Mouse (Mus musculus) midbrain, embryonic 10.5 days (tissue): Measurements from ENCODE around the gene Krt80. TPM values are rescaled to one million over a fixed set of nuclear protein-coding genes. Genes with fewer than 3 reads are reported as not detected.
"Not testable (repeated sequence)": the region's sequence is repeated elsewhere in the genome, so short reads cannot be mapped to it uniquely, and the experiment has no call there.

Source experiments
- DNase-seq: peaks from one replicate; pipeline ENCODE4 v3.0.0-alpha.2; 2017; ENCODE audit warnings: low spot score
- H3K27ac ChIP-seq: fragments of 300-500 bp; sonication (generic); replicated peaks from 2 replicates; pipeline ENCODE4 v1.5.1; 2016; ENCODE audit warnings: mild to moderate bottlenecking
- H3K27me3 ChIP-seq: fragments of 300-500 bp; sonication (generic); 2 replicates; pipeline ENCODE4 v1.6.1; 2016; ENCODE audit warnings: low read depth, mild to moderate bottlenecking; ENCODE audit not compliant: poor library complexity, severe bottlenecking
- H3K36me3 ChIP-seq: fragments of 300-500 bp; sonication (generic); 2 replicates; pipeline ENCODE4 v1.6.1; 2016; ENCODE audit warnings: mild to moderate bottlenecking, moderate library complexity
- H3K4me1 ChIP-seq: fragments of 300-500 bp; sonication (generic); 2 replicates; pipeline ENCODE4 v1.6.1; 2016
- H3K4me3 ChIP-seq: fragments of 300-500 bp; sonication (generic); 2 replicates; pipeline ENCODE4 v1.5.1; 2016; ENCODE audit warnings: mild to moderate bottlenecking, moderate library complexity
- H3K9me3 ChIP-seq: fragments of 300-500 bp; sonication (generic); replicated peaks from 2 replicates; pipeline ENCODE4 v1.6.1; 2016; ENCODE audit warnings: mild to moderate bottlenecking
- WGBS: fragments of 180-500 bp; shearing (Covaris S2); methylation state at CpG from one replicate; pipeline ENCODE4 v1.1.7; 2016; 5-methylcytosine and 5-hydroxymethylcytosine counted together
- polyA plus RNA-seq: library from polyadenylated mRNA; unstranded; fragments of >200 nt; fragmentation: Nextera tagmentation; extraction: Ambion mirVana; gene quantifications from 2 replicates; pipeline ENCODE4 v1.2.1, GENCODE M21; 2016

Gene Krt80
- polyA plus RNA-seq, 1 experiment from 2014 or later: 0.06 TPM

GRCm38 (mm10) chr15:101331090-101331489, 38.9 kb downstream of the Krt80 start:
- Histone ChIP-seq H3K36me3 (no peaks in the 10 kb centered on the region), H3K4me1 (peaks cover 9% of the 10 kb centered on the region), H3K4me3 (no peak overlapping the region), H3K27me3 (no peaks in the 10 kb centered on the region), H3K27ac (no peak overlapping the region), H3K9me3 (no peaks in the 10 kb centered on the region)
- no peak for DNase-seq
- 88% methylated on average over 4 of the region's 4 CpGs for WGBS

- H3K27me3 ChIP-seq: no peaks in the 10 kb centered on the region
- H3K4me1 ChIP-seq: peaks cover 10% of the 10 kb centered on the region
- DNase-seq: no peak
- no peaks in the 10 kb centered on the region for H3K36me3 ChIP-seq
- H3K4me3 ChIP-seq: no peak overlapping the region
- H3K9me3 ChIP-seq: no peaks in the 10 kb centered on the region
- H3K27ac ChIP-seq: no peak overlapping the region
- WGBS: 61% methylated on average over 3 of the region's 3 CpGs
Measured at GRCm38 (mm10) chr15:101329564-101329892, 40.4 kb downstream of the Krt80 start.

GRCm38 (mm10) chr15:101328876-101329563, 40.9 kb downstream of the Krt80 start:
- no peaks in the 10 kb centered on the region for H3K9me3 ChIP-seq
- H3K4me1 ChIP-seq: peaks cover 10% of the 10 kb centered on the region
- DNase-seq: no peak
- H3K36me3 ChIP-seq: no peaks in the 10 kb centered on the region
- no peaks in the 10 kb centered on the region for H3K27me3 ChIP-seq
- WGBS: 62% methylated on average over 3 of the region's 3 CpGs
- no peak overlapping the region for H3K27ac ChIP-seq
- H3K4me3 ChIP-seq: no peak overlapping the region

GRCm38 (mm10) chr15:101327282-101327681, 42.7 kb downstream of the Krt80 start:
- no peaks in the 10 kb centered on the region for H3K9me3 ChIP-seq
- H3K36me3 ChIP-seq: no peaks in the 10 kb centered on the region
- 6% methylated on average over 6 of the region's 6 CpGs for WGBS
- H3K4me1 ChIP-seq: peaks cover 10% of the 10 kb centered on the region
- peak; percentile 80 for DNase-seq
- no peaks in the 10 kb centered on the region for H3K27me3 ChIP-seq
- no peak overlapping the region for H3K27ac ChIP-seq
- no peak overlapping the region for H3K4me3 ChIP-seq

GRCm38 (mm10) chr15:101325991-101326534, 43.9 kb downstream of the Krt80 start:
- no peaks in the 10 kb centered on the region for H3K27me3 ChIP-seq
- H3K36me3 ChIP-seq: no peaks in the 10 kb centered on the region

GRCm38 (mm10) chr15:101324409-101324808, 45.6 kb downstream of the Krt80 start:
- H3K27ac ChIP-seq, H3K9me3 ChIP-seq, H3K4me1 ChIP-seq, H3K27me3 ChIP-seq, H3K4me3 ChIP-seq, H3K36me3 ChIP-seq, DNase-seq: not testable (repeated sequence)

More at GRCm38 (mm10) chr15:101325991-101326534, 43.9 kb downstream of the Krt80 start:
- Histone ChIP-seq H3K4me3 (no peak overlapping the region), H3K4me1 (peaks cover 10% of the 10 kb centered on the region), H3K9me3 (no peaks in the 10 kb centered on the region), H3K27ac (no peak overlapping the region)
- DNase-seq: no peak
- 39% methylated on average over 10 of the region's 10 CpGs for WGBS

GRCm38 (mm10) chr15:101323511-101323910, 46.5 kb downstream of the Krt80 start:
- no peaks in the 10 kb centered on the region for H3K27me3 ChIP-seq
- H3K36me3 ChIP-seq: no peaks in the 10 kb centered on the region
- 95% methylated on average over 5 of the region's 5 CpGs for WGBS
- no peak overlapping the region for H3K4me3 ChIP-seq
- no peak overlapping the region for H3K27ac ChIP-seq
- H3K4me1 ChIP-seq: peaks cover 6% of the 10 kb centered on the region; the same call in 1 of the 2 replicates
- DNase-seq: no peak
- no peaks in the 10 kb centered on the region for H3K9me3 ChIP-seq

- H3K9me3 ChIP-seq: no peaks in the 10 kb centered on the region
- DNase-seq: no peak
- WGBS: 93% methylated on average over 7 of the region's 7 CpGs
- no peak overlapping the region for H3K27ac ChIP-seq
- H3K36me3 ChIP-seq: no peaks in the 10 kb centered on the region
- no peak overlapping the region for H3K4me3 ChIP-seq
- H3K27me3 ChIP-seq: no peaks in the 10 kb centered on the region
- H3K4me1 ChIP-seq: peaks cover 6% of the 10 kb centered on the region; the same call in 1 of the 2 replicates
Measured at GRCm38 (mm10) chr15:101322640-101323039, 47.3 kb downstream of the Krt80 start.

- WGBS: 89% methylated on average over 5 of the region's 5 CpGs
- H3K4me1 ChIP-seq: peaks cover 6% of the 10 kb centered on the region; the same call in 1 of the 2 replicates
- H3K27me3 ChIP-seq: 0 out of 2 replicates have a peak, but pooled peaks cover 5% of the 10 kb centered on the region
- DNase-seq: no peak
- H3K36me3 ChIP-seq: no peaks in the 10 kb centered on the region
- no peak overlapping the region for H3K27ac ChIP-seq
- no peaks in the 10 kb centered on the region for H3K9me3 ChIP-seq
- no peak overlapping the region for H3K4me3 ChIP-seq
Measured at GRCm38 (mm10) chr15:101322106-101322505, 47.9 kb downstream of the Krt80 start.

GRCm38 (mm10) chr15:101321126-101321525, 48.8 kb downstream of the Krt80 start:
- WGBS: 71% methylated on average over 5 of the region's 5 CpGs

GRCm38 (mm10) chr15:101320618-101321041, 49.3 kb downstream of the Krt80 start:
- 70% methylated on average over 6 of the region's 6 CpGs for WGBS

More at GRCm38 (mm10) chr15:101321126-101321525, 48.8 kb downstream of the Krt80 start:
- no peak for DNase-seq
- Histone ChIP-seq H3K4me1 (peaks cover 10% of the 10 kb centered on the region), H3K9me3 (no peaks in the 10 kb centered on the region), H3K27me3 (0 out of 2 replicates have a peak, but pooled peaks cover 12% of the 10 kb centered on the region), H3K27ac (no peak overlapping the region), H3K36me3 (no peaks in the 10 kb centered on the region), H3K4me3 (no peak overlapping the region)

GRCm38 (mm10) chr15:101320010-101320617, 49.8 kb downstream of the Krt80 start:
- no peak for DNase-seq
- Histone ChIP-seq H3K27ac (no peak overlapping the region), H3K9me3 (no peaks in the 10 kb centered on the region), H3K4me1 (peaks cover 15% of the 10 kb centered on the region), H3K27me3 (0 out of 2 replicates have a peak, but pooled peaks cover 12% of the 10 kb centered on the region), H3K4me3 (no peak overlapping the region), H3K36me3 (no peaks in the 10 kb centered on the region)
- 92% methylated on average over 6 of the region's 6 CpGs for WGBS

More at GRCm38 (mm10) chr15:101320618-101321041, 49.3 kb downstream of the Krt80 start:
- H3K4me3 ChIP-seq: no peak overlapping the region
- H3K27ac ChIP-seq: no peak overlapping the region
- 0 out of 2 replicates have a peak, but pooled peaks cover 12% of the 10 kb centered on the region for H3K27me3 ChIP-seq
- peaks cover 13% of the 10 kb centered on the region for H3K4me1 ChIP-seq
- no peaks in the 10 kb centered on the region for H3K36me3 ChIP-seq
- DNase-seq: no peak
- no peaks in the 10 kb centered on the region for H3K9me3 ChIP-seq
